Mouse (Mus musculus) midbrain, embryonic 10.5 days (tissue): Measurements from ENCODE around the gene Hes3. TPM values are rescaled to one million over a fixed set of nuclear protein-coding genes. Genes with fewer than 3 reads are reported as not detected.
A peak's percentile ranks its signal among the peaks of the same experiment; 100 is the strongest.

ENCODE experiments used
- DNase-seq: peaks from one replicate; pipeline ENCODE4 v3.0.0-alpha.2; 2017; ENCODE audit warnings: low spot score
- H3K27ac ChIP-seq: fragments of 300-500 bp; sonication (generic); replicated peaks from 2 replicates; pipeline ENCODE4 v1.5.1; 2016; ENCODE audit warnings: mild to moderate bottlenecking
- H3K27me3 ChIP-seq: fragments of 300-500 bp; sonication (generic); 2 replicates; pipeline ENCODE4 v1.6.1; 2016; ENCODE audit warnings: low read depth, mild to moderate bottlenecking; ENCODE audit not compliant: poor library complexity, severe bottlenecking
- H3K36me3 ChIP-seq: fragments of 300-500 bp; sonication (generic); 2 replicates; pipeline ENCODE4 v1.6.1; 2016; ENCODE audit warnings: mild to moderate bottlenecking, moderate library complexity
- H3K4me1 ChIP-seq: fragments of 300-500 bp; sonication (generic); 2 replicates; pipeline ENCODE4 v1.6.1; 2016
- H3K4me3 ChIP-seq: fragments of 300-500 bp; sonication (generic); 2 replicates; pipeline ENCODE4 v1.5.1; 2016; ENCODE audit warnings: mild to moderate bottlenecking, moderate library complexity
- H3K9me3 ChIP-seq: fragments of 300-500 bp; sonication (generic); replicated peaks from 2 replicates; pipeline ENCODE4 v1.6.1; 2016; ENCODE audit warnings: mild to moderate bottlenecking
- WGBS: fragments of 180-500 bp; shearing (Covaris S2); methylation state at CpG from one replicate; pipeline ENCODE4 v1.1.7; 2016; 5-methylcytosine and 5-hydroxymethylcytosine counted together
- polyA plus RNA-seq: library from polyadenylated mRNA; unstranded; fragments of >200 nt; fragmentation: Nextera tagmentation; extraction: Ambion mirVana; gene quantifications from 2 replicates; pipeline ENCODE4 v1.2.1, GENCODE M21; 2016

Hes3 gene
- polyA plus RNA-seq, 1 experiment from 2014 or later: 30.9 TPM

GRCm38 (mm10) chr4:152272006-152272405 is 19.5 kb downstream of the Hes3 start:
- 0 out of 2 replicates have a peak overlapping the region, but pooled peaks have one; percentile 10 for H3K27ac ChIP-seq
- peaks cover 66% of the 10 kb centered on the region for H3K27me3 ChIP-seq
- H3K4me1 ChIP-seq: peaks cover 72% of the 10 kb centered on the region
- no peaks in the 10 kb centered on the region for H3K9me3 ChIP-seq
- DNase-seq: no peak
- 72% methylated on average over 7 of the region's 7 CpGs for WGBS
- H3K36me3 ChIP-seq: peaks cover 11% of the 10 kb centered on the region
- no peak overlapping the region for H3K4me3 ChIP-seq

GRCm38 (mm10) chr4:152271334-152271733 is 20.1 kb downstream of the Hes3 start:
- Histone ChIP-seq H3K27me3 (peaks cover 60% of the 10 kb centered on the region), H3K27ac (no peak overlapping the region; the same call in 1 of the 2 replicates), H3K9me3 (no peaks in the 10 kb centered on the region), H3K36me3 (peaks cover 11% of the 10 kb centered on the region), H3K4me3 (no peak overlapping the region), H3K4me1 (peaks cover 66% of the 10 kb centered on the region)
- WGBS: 89% methylated on average over 11 of the region's 11 CpGs
- no peak for DNase-seq

- no peak overlapping the region for H3K4me3 ChIP-seq
- peaks cover 11% of the 10 kb centered on the region for H3K36me3 ChIP-seq
- DNase-seq: no peak
- H3K9me3 ChIP-seq: no peaks in the 10 kb centered on the region
- H3K4me1 ChIP-seq: peaks cover 66% of the 10 kb centered on the region
- WGBS: 80% methylated on average over 9 of the region's 9 CpGs
- H3K27me3 ChIP-seq: peaks cover 52% of the 10 kb centered on the region
- no peak overlapping the region for H3K27ac ChIP-seq
These were observed 20.9 kb downstream of the Hes3 start for GRCm38 (mm10) chr4:152270599-152270998.

GRCm38 (mm10) chr4:152269967-152270366 is 21.5 kb downstream of the Hes3 start:
- Histone ChIP-seq H3K9me3 (no peaks in the 10 kb centered on the region), H3K27ac (no peak overlapping the region), H3K36me3 (peaks cover 11% of the 10 kb centered on the region), H3K4me3 (no peak overlapping the region), H3K4me1 (peaks cover 60% of the 10 kb centered on the region), H3K27me3 (peaks cover 46% of the 10 kb centered on the region)
- 88% methylated on average over 13 of the region's 13 CpGs for WGBS
- no peak for DNase-seq

- Histone ChIP-seq H3K4me3 (no peak overlapping the region), H3K27me3 (peaks cover 25% of the 10 kb centered on the region), H3K9me3 (no peaks in the 10 kb centered on the region), H3K36me3 (peaks cover 15% of the 10 kb centered on the region), H3K27ac (no peak overlapping the region), H3K4me1 (peaks cover 56% of the 10 kb centered on the region)
- no peak for DNase-seq
- 80% methylated on average over 13 of the region's 13 CpGs for WGBS
These were observed 23.6 kb downstream of the Hes3 start for GRCm38 (mm10) chr4:152267748-152268369.

- Histone ChIP-seq H3K27ac (no peak overlapping the region), H3K27me3 (peaks cover 10% of the 10 kb centered on the region), H3K36me3 (peaks cover 18% of the 10 kb centered on the region), H3K4me1 (peaks cover 58% of the 10 kb centered on the region), H3K9me3 (no peaks in the 10 kb centered on the region), H3K4me3 (no peak overlapping the region)
- WGBS: 68% methylated on average over 10 of the region's 10 CpGs
- DNase-seq: no peak
These were observed 25.1 kb downstream of the Hes3 start for GRCm38 (mm10) chr4:152266236-152266895.

GRCm38 (mm10) chr4:152265791-152266190 is 25.7 kb downstream of the Hes3 start:
- Histone ChIP-seq H3K9me3 (no peaks in the 10 kb centered on the region), H3K27ac (no peak overlapping the region), H3K4me3 (no peak overlapping the region), H3K27me3 (peaks cover 5% of the 10 kb centered on the region; the same call in 1 of the 2 replicates), H3K36me3 (peaks cover 20% of the 10 kb centered on the region), H3K4me1 (peaks cover 60% of the 10 kb centered on the region)
- WGBS: 79% methylated on average over 5 of the region's 5 CpGs
- DNase-seq: no peak

GRCm38 (mm10) chr4:152264867-152265568 is 26.4 kb downstream of the Hes3 start:
- Histone ChIP-seq H3K27ac (no peak overlapping the region), H3K4me1 (peaks cover 60% of the 10 kb centered on the region), H3K36me3 (peaks cover 27% of the 10 kb centered on the region), H3K27me3 (no peaks in the 10 kb centered on the region; the same call in 1 of the 2 replicates), H3K4me3 (no peak overlapping the region), H3K9me3 (no peaks in the 10 kb centered on the region)
- no peak for DNase-seq
- WGBS: 91% methylated on average over 9 of the region's 9 CpGs

GRCm38 (mm10) chr4:152264177-152264530 is 27.3 kb downstream of the Hes3 start:
- WGBS: 53% methylated on average over 4 of the region's 4 CpGs
- no peaks in the 10 kb centered on the region for H3K9me3 ChIP-seq
- no peaks in the 10 kb centered on the region; the same call in 1 of the 2 replicates for H3K27me3 ChIP-seq
- H3K27ac ChIP-seq: peak overlapping the region; percentile 50
- DNase-seq: no peak
- H3K4me1 ChIP-seq: peaks cover 56% of the 10 kb centered on the region
- peaks cover 33% of the 10 kb centered on the region for H3K36me3 ChIP-seq
- H3K4me3 ChIP-seq: no peak overlapping the region; the same call in 1 of the 2 replicates

- Histone ChIP-seq H3K4me3 (no peak overlapping the region; the same call in 1 of the 2 replicates), H3K4me1 (peaks cover 52% of the 10 kb centered on the region), H3K27me3 (no peaks in the 10 kb centered on the region), H3K27ac (peak overlapping the region; percentile 50), H3K9me3 (no peaks in the 10 kb centered on the region), H3K36me3 (peaks cover 33% of the 10 kb centered on the region)
- WGBS: 31% methylated on average over 10 of the region's 10 CpGs
- DNase-seq: peak; percentile 55
These were observed 27.8 kb downstream of the Hes3 start for GRCm38 (mm10) chr4:152263512-152264176.

- no peak for DNase-seq
- no peak overlapping the region for H3K4me3 ChIP-seq
These were observed 28.4 kb downstream of the Hes3 start for GRCm38 (mm10) chr4:152263089-152263488.

GRCm38 (mm10) chr4:152262187-152262586 is 29.3 kb downstream of the Hes3 start:
- Histone ChIP-seq H3K9me3 (no peaks in the 10 kb centered on the region), H3K4me3 (no peak overlapping the region), H3K27me3 (no peaks in the 10 kb centered on the region), H3K36me3 (peaks cover 25% of the 10 kb centered on the region), H3K4me1 (peaks cover 46% of the 10 kb centered on the region), H3K27ac (no peak overlapping the region)
- no peak for DNase-seq
- WGBS: 69% methylated on average over 9 of the region's 9 CpGs

More at GRCm38 (mm10) chr4:152263089-152263488, 28.4 kb downstream of the Hes3 start:
- H3K9me3 ChIP-seq: no peaks in the 10 kb centered on the region
- WGBS: 67% methylated on average over 9 of the region's 9 CpGs
- H3K36me3 ChIP-seq: peaks cover 30% of the 10 kb centered on the region
- H3K27me3 ChIP-seq: no peaks in the 10 kb centered on the region
- peaks cover 49% of the 10 kb centered on the region for H3K4me1 ChIP-seq
- H3K27ac ChIP-seq: peak overlapping the region; percentile 17; the same call in 1 of the 2 replicates
